Mouse (Mus musculus) G1E (cell line): ENCODE data around the gene Gm26558. TPM values are rescaled to one million over a fixed set of nuclear protein-coding genes. Genes with fewer than 3 reads are reported as not detected.

Experiments
- ATAC-seq: 2 replicates; pipeline ENCODE4 v1.8.0; 2016; ENCODE audit warnings: mild to moderate bottlenecking; ENCODE audit not compliant: insufficient number of reproducible peaks, poor library complexity, low FRiP score, severe bottlenecking; ENCODE audit errors: extremely low read depth
- DNase-seq: peaks from one replicate; pipeline ENCODE4 v3.0.0; 2012; ENCODE audit warnings: low spot score
- H3K27me3 ChIP-seq: 2 replicates; pipeline ENCODE4 v1.6.1; 2012; ENCODE audit warnings: mild to moderate bottlenecking, low read length, inconsistent platforms; ENCODE audit not compliant: insufficient read depth
- H3K36me3 ChIP-seq: replicated peaks from 2 replicates; pipeline ENCODE3; 2012; ENCODE audit warnings: mild to moderate bottlenecking, inconsistent platforms
- H3K4me1 ChIP-seq: 2 replicates; pipeline ENCODE4 v1.6.1; 2012; ENCODE audit warnings: low read depth, low read length, inconsistent platforms, mixed read lengths; ENCODE audit not compliant: insufficient read depth
- H3K4me3 ChIP-seq: 2 replicates; pipeline ENCODE4 v1.5.1; 2012; ENCODE audit warnings: low read depth, mild to moderate bottlenecking, inconsistent platforms, low read length, moderate library complexity, mixed read lengths
- H3K9me3 ChIP-seq: replicated peaks from 2 replicates; pipeline ENCODE4 v1.6.1; 2012; ENCODE audit warnings: inconsistent platforms
- CTCF ChIP-seq: IDR thresholded peaks from 2 replicates; pipeline ENCODE4 v1.5.1; 2012; ENCODE audit warnings: low read depth, low read length, inconsistent platforms, mixed read lengths
- GATA1 ChIP-seq: IDR thresholded peaks from 2 replicates; pipeline ENCODE4 v1.6.1; 2012; ENCODE audit warnings: borderline replicate concordance, low read length, inconsistent platforms, mixed read lengths
- GATA2 ChIP-seq: IDR thresholded peaks from 2 replicates; pipeline ENCODE4 v1.6.1; 2012; ENCODE audit warnings: low read depth, low read length, inconsistent platforms, borderline replicate concordance
- POLR2AphosphoS5 ChIP-seq: IDR thresholded peaks from 2 replicates; pipeline ENCODE4 v1.6.1; 2012; ENCODE audit warnings: low read depth, low read length, inconsistent platforms; ENCODE audit not compliant: insufficient replicate concordance
- TAL1 ChIP-seq: conservative IDR thresholded peaks from 2 replicates; pipeline ENCODE4 v1.6.1; 2012; ENCODE audit warnings: low read depth, low read length, inconsistent platforms, mixed read lengths
- polyA plus RNA-seq: library from polyadenylated mRNA; stranded (reverse); fragments of >175 nt; gene quantifications from 2 replicates; pipeline ENCODE4 v1.2.3, GENCODE M21; 2012
- total RNA-seq, 2 experiments: library from RNA; stranded (forward) in 1 of 2; stranded (reverse) in 1 of 2; fragments of 200-1000 nt in 1 of 2; fragments of >200 nt in 1 of 2; fragmentation: Nextera tagmentation in 1 of 2; gene quantifications; 2 replicates each; pipeline ENCODE4 v1.2.3; 2014 to 2017

Gene Gm26558
- total and polyA plus RNA-seq, 3 experiments: 0.05 to 0.44 TPM; not detected in 1

- Histone ChIP-seq H3K36me3 (peaks cover 15% of the 10 kb centered on the region), H3K9me3 (no peaks in the 10 kb centered on the region), H3K4me1 (peaks cover 18% of the 10 kb centered on the region), H3K4me3 (no peak overlapping the region), H3K27me3 (no peaks in the 10 kb centered on the region)
- DNase-seq (no peak), ATAC-seq (no peak)
- TF ChIP-seq GATA2 (no peak), CTCF (no peak), GATA1 (no peak), TAL1 (no peak), POLR2AphosphoS5 (no peak)
Measured at GRCm38 (mm10) chr2:70700851-70701250, 38.9 kb upstream of the Gm26558 start.

DNA sequence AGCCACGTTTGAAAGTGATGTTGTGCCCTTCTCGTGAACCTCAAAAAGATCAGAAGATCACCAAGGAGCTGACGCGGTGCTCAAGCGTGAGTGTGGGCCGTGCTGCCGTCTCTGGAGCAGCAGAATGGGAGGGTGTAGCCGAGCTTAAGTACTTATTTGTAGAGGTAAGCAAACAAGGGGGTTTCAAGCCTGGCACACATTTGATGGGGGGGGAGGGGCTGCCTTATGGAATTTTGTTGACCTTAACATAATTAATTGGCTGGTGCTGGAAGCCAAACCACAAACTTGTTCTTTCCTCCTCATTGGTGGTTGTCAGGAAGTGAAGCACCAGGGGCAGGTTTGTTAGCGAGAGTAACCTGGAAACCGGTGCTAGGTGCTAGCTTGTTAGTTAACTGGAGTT lies 33.8 kb upstream of the Gm26558 start:
- no peak for DNase-seq
- Histone ChIP-seq H3K9me3 (no peaks in the 10 kb centered on the region), H3K4me3 (no peak overlapping the region), H3K36me3 (peaks cover 48% of the 10 kb centered on the region), H3K27me3 (no peaks in the 10 kb centered on the region), H3K4me1 (peaks cover 7% of the 10 kb centered on the region; the same call in 1 of the 2 replicates)
- no peak for ATAC-seq
- TF ChIP-seq POLR2AphosphoS5 (no peak), TAL1 (no peak), CTCF (no peak), GATA1 (no peak), GATA2 (no peak)

GRCm38 (mm10) chr2:70690195-70690594 lies 28.3 kb upstream of the Gm26558 start:
- Histone ChIP-seq H3K4me3 (no peak overlapping the region), H3K36me3 (peaks cover 93% of the 10 kb centered on the region), H3K27me3 (no peaks in the 10 kb centered on the region), H3K4me1 (peaks cover 11% of the 10 kb centered on the region), H3K9me3 (no peaks in the 10 kb centered on the region)
- DNase-seq (no peak), ATAC-seq (no peak; the same call in 1 of the 2 replicates)
- no peak for TF ChIP-seq GATA1
- TF ChIP-seq GATA2: no peak
- no peak for TF ChIP-seq CTCF
- no peak for TF ChIP-seq POLR2AphosphoS5

GRCm38 (mm10) chr2:70688454-70689078 lies 26.7 kb upstream of the Gm26558 start:
- Histone ChIP-seq H3K27me3 (no peaks in the 10 kb centered on the region), H3K36me3 (peaks cover 99% of the 10 kb centered on the region)

GRCm38 (mm10) chr2:70682324-70682723 lies 20.4 kb upstream of the Gm26558 start:
- no peaks in the 10 kb centered on the region for H3K27me3 ChIP-seq
- peaks cover 96% of the 10 kb centered on the region for H3K36me3 ChIP-seq
- no peaks in the 10 kb centered on the region for H3K4me1 ChIP-seq
- no peaks in the 10 kb centered on the region for H3K9me3 ChIP-seq
- no peak overlapping the region for H3K4me3 ChIP-seq
- no peak for ATAC-seq
- TF ChIP-seq GATA1 (no peak), TAL1 (no peak), POLR2AphosphoS5 (no peak), GATA2 (no peak), CTCF (no peak)
- DNase-seq: no peak

More at GRCm38 (mm10) chr2:70688454-70689078, 26.7 kb upstream of the Gm26558 start:
- Histone ChIP-seq H3K4me1 (peaks cover 11% of the 10 kb centered on the region), H3K9me3 (no peaks in the 10 kb centered on the region), H3K4me3 (no peak overlapping the region)
- ATAC-seq (no peak), DNase-seq (no peak)
- TF ChIP-seq TAL1 (no peak), GATA1 (no peak), GATA2 (no peak), POLR2AphosphoS5 (no peak), CTCF (no peak)

DNA sequence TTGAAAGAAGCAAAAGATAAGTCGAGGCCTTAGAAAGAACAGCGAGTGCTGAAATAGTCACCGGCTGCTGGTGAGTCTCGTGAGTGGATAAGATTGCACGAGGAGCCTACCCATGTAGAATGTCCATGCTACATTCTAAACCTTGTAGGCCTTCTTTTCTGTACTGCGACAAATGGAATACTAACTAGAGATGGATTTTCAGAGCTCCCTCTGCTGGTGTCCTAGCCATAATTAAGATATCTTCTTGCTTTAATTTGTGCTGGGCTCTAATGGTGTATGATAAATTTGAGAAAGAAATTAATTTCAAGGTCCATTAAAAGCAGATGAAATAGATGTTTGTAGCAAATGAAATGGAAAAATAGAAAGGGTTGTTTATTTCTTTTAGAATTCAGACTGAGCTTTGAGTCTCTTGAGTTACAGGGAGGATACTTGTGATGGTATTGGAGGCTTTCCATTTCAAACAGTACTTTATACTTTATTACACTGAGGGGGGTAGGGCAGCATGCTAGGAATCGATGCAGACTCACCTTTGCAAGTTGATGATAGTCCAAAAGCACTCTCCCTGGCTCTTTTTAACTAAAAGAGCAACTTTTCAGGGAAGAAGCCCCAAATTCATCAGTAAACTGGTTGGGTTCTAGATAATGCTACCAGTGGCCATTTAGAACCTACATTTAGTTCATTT lies 11.7 kb upstream of the Gm26558 start:
- ATAC-seq (no peak), DNase-seq (no peak)
- Histone ChIP-seq H3K4me1 (peaks cover 7% of the 10 kb centered on the region; the same call in 1 of the 2 replicates), H3K9me3 (no peaks in the 10 kb centered on the region), H3K4me3 (no peak overlapping the region), H3K27me3 (no peaks in the 10 kb centered on the region), H3K36me3 (peaks cover 56% of the 10 kb centered on the region)
- TF ChIP-seq GATA2: no peak
- TF ChIP-seq CTCF: no peak
- TF ChIP-seq GATA1: no peak
- no peak for TF ChIP-seq POLR2AphosphoS5
- no peak for TF ChIP-seq TAL1
